Mouse (Mus musculus) activated CD4-positive, CD25-positive, alpha-beta regulatory T cell, adult 4 months (primary cell): Measurements from ENCODE around the gene Efhb. TPM values are rescaled to one million over a fixed set of nuclear protein-coding genes. Genes with fewer than 3 reads are reported as not detected.

ENCODE experiments used
- ATAC-seq: one replicate; pipeline ENCODE4 v1.8.0; 2017
- polyA plus RNA-seq, 2 experiments: library from polyadenylated mRNA; unstranded; fragments of 100-300 nt; shearing (Covaris generic); gene quantifications; one replicate each; pipeline ENCODE4 v1.2.1; 2017

Efhb gene
- polyA plus RNA-seq = under 1 TPM in 1 of 2 experiments, not detected in 1; 0.46 TPM

DNA sequence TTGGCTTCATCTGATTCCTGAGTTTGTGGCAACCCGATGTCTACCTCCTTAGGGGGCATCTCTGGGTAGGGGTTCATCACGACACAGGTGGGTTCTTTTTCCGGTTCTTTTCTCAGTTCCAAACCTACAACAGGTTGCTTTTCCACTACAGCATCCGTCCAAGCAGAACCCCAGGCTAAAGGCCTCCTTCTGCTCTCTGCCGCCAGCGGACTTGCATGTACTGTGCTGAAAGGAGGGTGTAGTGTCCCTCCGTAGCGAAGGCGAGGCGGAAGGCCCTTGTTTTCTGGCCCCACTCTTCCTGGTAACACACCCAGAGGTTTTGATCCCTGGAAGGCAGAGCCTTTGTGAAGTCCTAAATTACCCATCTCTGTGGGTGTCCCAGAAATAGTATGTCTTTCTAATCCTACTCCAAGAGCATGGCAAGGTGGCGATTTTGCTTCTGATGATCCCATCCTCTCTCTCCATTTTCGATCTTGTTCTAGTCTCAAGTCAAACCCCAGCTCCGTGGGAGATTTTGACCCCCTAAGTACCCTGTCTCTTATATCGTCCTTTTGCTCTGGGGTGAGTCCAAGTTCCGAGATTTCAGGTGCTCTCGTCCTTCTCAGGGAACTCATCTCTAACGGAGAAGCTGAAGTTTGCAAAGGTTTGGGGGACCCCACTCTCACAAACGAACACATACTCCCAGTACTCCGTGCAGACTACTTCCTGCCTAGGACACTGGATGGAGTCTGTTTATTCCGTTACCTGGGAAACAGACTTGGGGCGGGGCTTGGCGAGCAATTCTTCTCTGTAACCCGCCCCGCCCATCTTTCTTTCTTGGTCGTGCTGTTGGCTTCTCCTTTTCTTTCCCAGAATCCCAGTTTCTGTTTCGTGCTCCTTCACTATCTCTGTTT is at the start of gene Efhb:
TSS of gene Efhb (minus strand) at position 719 of the 893 bp plus-strand sequence.
- ATAC-seq = peak; percentile 97

DNA sequence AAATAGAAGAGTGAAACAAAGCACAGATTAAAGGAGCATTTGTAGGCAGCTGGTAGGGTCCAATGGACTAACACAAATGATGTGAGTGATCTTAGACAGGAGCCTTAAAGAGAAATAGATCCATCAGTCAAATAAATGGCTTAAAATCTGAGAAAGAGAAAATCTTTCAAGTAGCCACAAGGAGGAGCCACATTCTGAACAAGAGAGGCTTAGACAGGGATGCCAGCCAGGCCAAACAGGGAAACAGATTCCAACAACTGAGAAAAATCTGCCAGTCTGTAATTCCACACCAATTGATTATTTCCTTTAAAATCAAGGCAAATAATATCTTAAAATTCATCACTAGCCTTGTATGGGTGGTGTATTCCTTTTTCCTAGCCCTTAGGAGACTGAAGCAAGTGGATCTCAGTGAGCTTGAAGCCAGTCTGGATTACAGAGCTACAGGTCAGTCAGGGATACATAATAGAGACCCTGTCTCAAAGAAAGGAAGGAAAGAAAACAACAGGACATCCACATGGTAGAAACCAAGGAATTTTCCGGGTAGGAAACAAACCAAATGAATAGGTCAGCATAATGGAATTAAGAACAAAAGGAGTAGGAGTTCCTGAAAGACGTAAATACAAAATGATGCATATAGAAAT is 49.3 kb upstream of the Efhb start:
- no peak for ATAC-seq

DNA sequence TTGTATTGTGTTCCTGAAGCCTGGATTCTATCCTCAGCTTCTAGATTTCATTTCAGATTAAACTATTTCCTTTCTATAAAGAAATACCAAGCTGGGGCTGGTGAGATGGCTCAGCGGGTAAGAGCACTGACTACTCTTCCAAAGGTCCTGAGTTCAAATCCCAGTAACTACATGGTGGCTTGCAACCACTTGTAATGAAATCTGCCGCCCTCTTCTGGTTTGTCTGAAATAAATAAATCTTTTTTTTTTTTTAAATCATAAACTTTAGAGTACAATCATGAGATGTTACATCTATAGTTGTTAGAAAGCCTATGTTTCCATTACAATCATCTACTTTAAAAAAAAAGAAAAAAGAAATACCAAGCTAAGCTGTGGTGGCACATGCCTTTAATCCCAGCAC is 39.8 kb upstream of the Efhb start:
- ATAC-seq = no peak

DNA sequence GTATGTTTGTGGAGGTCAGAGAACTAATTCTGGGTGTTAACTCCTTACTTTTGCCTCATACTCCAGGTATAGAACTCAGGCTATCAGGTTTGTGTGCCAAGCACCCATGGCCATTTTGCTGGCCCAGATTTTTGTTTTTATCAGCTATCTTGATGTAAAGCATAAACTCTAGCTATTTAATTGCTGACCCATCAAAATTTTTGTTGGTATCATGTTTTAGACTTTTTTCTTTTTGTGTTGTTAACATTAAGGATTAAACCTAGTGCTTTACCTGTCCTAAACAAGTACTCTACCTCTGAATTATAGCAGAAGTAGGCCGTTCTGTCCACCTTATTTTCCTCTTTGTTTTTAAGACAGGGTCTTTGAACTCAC is 25.9 kb upstream of the Efhb start:
- no peak for ATAC-seq

DNA sequence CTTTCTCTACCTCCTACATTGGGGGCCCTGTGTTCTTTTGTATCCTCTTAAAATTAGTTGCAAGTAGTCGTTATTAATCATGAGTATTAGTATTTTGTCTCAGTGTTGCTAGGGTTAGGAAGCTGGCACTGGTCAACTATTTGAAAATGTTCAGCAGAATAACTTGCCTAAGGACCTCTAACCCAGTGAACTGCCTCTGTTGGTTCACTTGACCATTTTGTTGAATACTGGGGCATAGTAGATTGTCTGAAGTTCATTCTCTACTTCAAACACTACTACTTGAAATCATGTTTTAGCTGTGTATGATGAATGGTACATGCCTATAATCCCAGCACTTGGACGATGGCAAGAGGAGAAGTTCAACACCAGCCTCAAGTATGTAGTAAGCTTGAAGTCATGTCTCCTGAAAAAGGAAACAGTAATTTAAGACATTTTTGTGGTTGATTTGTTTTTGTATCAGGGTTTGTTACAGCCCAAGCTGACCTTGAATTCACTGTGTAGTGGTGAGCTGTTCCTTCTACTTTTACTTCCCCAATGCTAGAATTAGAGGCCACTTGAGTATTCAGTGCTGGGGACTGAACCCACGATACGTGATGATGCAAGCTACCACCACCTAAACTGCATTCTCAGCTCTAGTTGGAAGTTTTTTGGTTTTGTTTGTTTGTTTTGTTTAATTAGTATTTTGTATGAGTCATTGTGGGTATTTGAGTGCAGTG is 25.3 kb upstream of the Efhb start:
- no peak for ATAC-seq

DNA sequence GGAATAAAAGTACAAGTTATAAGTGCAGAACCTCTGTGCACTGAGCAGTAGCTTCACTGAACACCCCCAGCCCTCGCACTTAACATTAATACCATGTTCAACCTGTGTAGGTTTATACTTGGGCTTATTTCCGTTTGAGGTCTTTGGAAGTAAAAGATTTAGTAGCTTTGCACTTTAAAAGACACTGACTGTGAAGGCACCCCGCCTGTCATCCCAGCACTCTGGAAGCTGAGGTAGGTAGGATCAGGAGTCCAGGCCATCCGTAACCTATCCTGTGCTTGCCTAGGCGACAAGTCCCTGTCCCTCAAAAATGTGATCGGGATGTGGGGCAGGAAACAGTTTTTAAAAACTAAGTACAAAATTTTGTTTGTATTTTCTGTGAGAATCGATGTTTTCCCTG is 17.3 kb upstream of the Efhb start:
- ATAC-seq = no peak

DNA sequence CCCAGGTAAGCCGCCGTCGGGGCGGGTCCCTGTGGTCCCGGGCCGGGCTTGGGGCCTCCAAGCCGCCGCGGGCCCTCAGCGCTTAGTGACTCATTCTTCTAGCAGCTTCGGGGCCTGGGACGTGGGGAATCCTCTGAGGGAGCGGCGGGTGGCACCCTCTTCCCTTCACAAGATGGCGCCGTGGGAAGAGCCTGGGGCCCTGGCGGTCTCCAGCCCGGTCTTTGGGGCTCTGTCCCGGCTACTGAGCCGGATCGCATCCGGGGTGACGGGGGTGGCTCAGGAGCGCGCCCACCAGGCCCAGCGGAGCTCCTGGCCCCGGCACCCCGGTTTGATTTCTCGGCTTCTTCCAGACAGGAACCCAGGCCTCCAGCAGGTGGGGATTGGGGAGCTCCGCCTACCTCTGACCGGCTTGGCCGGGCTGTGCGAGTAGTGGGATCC is 16.5 kb upstream of the Efhb start:
- ATAC-seq = peak; percentile 6

DNA sequence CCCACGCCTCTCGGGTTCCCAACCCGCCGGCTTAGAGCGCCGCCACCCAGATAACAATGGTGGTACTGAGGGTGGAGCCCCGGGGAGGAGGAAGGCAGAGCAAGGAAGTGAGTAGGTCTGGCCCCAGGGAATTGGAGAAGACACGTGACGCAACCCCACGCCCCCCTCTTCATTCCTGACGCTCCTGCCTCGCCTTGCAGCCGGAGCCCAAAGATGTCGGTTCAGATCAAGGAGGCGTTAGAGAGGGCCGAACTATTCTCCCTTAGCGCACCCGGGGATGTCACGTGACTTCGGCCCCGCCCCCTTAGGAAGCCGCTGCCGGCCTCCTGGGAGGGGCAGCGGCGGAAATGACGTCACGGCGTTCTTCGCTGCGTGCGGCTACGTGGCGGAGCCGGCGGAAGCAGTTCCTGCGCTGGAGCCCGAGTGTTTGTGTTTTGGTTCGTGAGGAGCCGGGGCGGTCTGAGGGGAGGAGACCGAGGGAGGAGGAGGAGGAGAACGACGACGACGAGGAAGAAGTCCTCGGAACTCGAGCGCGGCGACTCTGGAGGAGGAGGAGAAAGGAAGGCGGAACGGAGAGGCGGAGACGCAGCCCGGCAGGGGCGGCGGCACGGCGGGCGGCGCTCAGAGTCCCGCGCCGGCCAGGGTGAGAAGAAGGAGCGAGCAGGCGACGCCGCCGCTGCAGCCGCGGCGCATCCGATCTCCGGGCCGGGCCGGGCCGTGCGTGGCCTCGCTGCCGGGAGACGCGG is 15.9 kb upstream of the Efhb start, which contains the start of gene Rab5a:
TSS of gene Rab5a (plus strand) at position 377 of the 746 bp plus-strand sequence.
- peak; percentile 92 for ATAC-seq

DNA sequence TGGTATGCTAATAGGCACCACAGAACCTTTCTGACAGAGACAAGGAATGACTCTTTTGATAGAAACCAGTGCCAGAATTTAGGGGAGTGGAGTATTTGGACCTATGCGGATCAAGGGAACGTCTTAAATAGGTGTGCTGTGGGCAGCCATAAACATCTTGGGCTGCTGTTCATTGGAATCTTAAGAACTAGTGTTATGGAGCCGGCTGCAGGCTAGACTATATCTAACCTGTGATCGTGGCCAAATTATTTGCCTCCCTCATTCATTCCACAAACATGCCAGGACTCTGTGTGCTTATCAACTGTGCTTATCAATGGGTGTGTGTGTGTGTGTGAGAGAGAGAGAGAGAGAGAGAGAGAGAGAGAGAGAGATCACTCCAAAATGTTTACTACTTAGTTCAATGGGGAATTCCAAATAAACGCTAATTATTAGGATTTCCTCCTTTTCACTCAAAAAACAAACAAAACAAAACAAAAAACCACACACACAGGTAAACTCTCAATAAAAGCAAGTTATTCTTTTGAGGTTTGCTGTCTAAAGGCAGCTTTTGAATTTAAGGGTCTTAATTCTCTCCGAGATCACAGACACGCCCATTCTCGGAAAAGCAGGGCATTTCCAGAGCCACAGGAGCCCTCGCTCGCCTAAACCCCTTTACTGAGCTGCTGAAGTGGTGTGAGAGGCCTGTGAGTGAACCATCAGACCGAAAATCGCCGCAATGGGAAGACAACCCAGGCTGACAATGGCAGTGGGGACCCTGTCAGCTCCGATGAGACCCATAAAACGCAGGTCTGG is 15.1 kb upstream of the Efhb start:
- peak; percentile 7 for ATAC-seq

DNA sequence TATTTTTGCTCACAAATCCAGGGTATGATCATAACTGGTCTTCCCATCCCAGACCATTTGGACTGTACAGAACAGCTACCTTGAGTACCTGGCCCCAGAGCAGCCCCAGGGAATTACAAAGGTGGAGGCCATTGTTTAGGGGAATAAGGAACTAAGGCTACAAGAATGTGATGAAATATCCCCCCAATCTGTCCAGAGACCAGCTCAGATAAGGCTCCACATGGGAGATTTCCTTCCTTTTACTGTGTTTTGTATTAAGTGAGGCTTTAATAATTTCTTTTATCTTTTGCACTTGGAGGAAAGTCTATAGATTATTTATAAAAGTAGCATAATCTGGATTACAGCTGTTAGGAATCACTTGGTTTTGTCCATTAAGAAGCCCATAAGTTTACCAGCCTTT is 5.6 kb upstream of the Efhb start:
- ATAC-seq = no peak

DNA sequence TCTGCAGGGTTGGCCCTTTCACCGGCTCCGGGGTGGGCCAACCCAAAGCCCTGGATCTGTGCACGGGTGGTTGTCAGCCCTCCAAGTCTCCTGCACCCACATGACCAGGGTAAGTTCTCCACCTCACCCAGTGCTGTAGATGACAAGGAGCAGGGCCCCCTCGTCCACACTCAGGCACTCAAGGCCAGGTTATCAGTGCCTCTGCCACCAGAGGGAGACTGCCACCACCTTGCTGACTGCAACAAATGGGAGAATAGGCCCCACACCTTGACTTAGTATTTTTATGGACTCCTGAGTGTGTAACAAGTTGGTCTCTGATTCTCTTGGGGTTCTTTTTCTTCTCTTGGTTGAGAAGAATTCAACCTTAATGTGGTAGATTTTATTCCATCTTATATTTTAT is 2.4 kb upstream of the Efhb start:
- no peak for ATAC-seq

DNA sequence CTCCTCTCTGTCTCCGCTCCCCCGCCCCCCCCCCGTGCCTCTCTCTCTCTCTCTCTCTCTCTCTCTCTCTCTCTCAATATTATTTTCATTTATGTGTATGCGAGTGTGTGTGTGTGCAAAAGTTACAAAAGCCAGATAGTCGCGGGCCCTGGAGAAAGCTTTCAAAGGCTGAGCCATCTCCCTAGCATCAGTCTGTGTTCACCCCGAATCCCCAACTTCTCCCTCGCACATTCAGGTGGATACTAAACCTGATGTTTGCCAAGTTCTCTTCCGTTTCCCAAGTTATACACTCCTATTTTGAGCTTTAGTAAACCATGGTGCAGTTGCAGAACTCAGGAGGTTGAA is 347 bp upstream of the Efhb start:
- ATAC-seq = no peak

DNA sequence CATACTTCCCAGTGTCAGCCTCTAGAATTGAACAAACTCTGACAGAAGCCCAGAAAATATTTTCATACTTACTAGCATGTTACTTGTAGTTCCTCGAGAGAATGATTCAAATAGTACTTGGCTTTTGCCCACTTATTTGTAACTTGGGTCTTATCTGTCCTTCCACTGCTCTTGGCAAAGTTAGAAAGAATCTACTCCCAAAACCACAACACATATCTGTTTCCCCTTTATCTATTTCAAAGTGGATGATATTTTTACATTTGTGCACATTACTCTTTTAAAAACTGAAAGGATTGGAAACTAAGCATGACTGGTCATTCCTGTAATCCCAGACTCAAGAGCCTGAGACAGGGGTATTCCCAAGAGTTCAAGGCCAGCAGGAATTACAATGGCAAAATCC is 6.4 kb downstream of the Efhb start:
- no peak for ATAC-seq

DNA sequence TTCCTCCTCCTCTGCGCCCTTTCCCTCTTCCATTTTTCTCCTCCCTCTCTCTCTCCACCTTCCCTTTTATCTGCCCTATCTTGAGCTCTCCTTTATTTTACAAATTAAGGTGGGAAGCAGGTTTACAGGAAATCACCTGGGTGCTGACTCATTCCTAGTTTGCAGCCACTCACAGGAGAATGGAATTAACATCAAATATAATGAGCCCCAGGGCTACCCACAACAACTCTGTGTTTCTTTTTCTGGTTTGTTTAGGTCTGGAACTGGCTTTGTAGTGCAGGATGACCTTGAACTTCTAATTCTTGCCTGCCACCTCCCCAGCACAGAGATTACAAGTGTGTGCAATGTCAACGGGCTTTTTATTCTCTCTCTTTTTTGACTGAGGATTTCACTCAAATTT is 7.0 kb downstream of the Efhb start:
- ATAC-seq = no peak

DNA sequence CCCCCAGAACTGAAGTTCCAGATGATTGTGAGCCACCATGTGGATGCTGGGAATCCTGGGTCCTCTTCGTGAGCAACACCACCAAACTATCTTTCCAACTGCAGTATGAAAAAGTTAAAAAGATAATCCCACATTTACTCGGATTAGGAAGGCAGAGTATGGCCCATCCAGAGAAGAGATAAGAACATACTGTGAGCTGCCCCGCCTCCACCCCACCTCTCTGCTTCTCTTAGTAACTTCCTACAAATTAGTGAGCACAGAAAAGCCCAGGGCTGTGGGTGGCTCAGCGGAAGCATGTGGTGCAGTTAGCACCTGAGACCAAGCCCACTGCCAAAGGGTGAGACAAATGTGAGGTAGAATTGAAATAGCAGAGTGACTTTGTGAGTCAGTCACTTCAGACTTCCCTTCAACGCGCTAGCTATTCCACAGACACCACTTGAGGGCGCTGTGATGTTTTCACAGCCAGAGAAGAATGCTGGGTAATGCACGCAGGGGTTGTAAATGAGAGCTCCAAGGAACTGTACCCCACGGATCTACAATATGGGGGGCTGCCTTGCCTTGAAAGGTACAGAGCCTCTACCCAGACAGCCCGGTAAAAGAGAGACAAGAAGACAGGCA is 60.3 kb downstream of the Efhb start:
- ATAC-seq = no peak

DNA sequence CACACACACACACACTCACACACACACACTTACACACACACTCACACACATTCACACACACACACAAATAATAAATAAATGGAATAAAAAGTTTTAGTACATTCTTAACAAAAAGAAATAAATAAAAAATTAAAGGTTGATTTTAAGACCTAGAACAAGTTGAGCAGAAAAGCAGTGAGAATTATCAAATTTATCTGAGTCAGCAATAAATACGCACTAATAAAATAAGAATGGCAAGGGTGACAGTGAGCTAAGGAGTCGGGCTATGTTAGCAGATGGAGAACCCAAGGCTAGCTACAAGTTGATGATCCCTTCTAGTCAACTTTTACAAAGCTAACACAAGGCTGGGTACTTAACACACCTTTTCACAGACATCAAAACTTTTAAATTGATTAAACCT is 69.9 kb downstream of the Efhb start:
- no peak for ATAC-seq

DNA sequence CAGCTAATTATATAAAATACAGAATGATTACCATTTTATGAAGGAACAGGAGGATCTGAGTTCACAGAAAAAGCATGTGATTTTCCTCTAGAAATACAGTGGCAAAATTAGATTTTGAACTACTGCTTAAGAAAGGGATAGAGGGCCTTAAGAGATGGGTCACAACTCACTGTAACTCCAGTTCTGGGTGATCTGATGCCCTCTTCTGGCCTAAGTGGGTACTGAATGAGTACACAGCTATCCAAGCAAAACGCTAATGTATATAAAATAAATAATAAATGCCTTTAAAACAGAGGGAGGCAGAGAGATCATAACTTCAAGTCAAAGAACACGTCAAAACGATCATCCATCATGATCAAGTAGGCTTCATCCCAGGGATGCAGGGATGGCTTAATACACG is 73.6 kb downstream of the Efhb start:
- no peak for ATAC-seq

DNA sequence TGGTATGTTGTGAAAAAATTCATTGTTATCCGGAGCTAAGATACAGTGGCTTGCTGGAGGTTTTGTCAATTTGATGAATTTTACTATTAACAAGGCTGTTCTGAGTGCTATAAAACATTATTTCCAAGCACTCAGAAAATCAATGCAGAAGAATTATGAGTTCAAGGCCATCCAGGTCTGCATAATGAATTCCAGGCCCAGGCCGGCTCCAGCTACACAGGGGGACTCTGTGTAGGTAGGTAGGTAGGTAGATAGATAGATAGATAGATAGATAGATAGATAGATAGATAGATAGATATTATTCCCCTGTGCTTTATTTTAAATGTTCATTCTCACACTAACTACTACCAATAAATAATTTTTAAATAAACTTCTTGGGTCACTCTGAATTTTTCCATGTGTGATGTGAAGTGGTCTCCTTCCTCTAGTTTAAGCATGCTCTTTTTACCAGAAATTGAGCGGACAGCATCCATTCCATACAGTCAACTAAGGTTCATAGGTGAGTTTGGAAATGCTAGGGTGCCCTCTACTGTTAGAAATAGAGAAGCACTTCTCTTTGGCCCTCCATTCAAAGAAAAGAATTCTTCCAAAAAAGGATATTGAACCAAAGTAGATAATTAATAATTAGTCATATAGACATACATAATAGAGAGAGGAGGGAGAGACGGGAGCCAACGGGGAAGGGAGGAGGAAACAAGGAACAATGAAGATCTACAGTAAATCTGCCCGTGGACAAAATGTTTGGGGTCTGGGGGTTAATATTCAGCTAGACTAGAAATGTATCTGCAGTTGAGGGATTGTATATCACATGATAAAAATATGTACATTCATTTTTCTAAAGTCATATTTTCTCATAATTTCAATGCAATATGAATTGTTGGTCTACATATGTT is 75.3 kb downstream of the Efhb start:
- no peak for ATAC-seq

DNA sequence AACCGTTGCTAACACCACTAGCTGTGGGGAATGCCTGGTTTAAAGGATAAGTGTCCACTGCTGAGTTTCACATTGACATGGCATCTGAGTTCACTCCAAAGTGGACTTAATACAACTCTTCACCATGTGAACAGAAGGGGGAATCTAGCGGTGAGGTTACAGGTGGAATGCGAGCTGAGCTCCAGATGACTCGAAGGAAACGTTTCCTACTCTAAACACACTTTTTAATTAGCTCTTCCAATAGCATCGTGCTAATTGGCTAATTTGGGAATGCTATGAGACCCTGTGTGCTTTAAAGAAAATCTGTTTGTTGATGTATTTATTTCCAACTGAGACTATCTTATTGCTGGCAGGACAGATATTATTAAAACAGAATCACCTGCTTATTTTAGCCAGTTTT is 76.3 kb downstream of the Efhb start:
- no peak for ATAC-seq

DNA sequence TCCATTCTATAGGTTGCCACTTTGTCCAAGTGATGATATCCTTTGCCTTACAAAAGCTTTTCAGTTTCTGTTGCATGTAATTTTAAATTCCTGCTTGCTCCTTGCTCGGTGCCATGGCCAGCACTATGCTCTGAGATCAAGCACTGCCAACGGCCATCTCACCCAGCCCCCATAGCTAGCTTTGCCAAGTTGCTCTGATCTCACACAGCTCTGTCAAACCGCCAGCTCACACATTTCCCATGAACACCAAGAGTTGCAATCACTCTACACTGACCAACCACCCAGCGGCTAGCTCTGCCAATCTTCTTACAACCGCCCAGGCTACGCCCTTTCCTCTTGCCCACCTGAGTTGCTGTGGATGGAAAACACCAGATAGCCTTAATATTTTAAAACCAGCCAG is 99.0 kb downstream of the Efhb start:
- no peak for ATAC-seq
